Mouse (Mus musculus): Measurements from ENCODE around the gene March6. TPM values are rescaled to one million over a fixed set of nuclear protein-coding genes. Genes with fewer than 3 reads are reported as not detected.

The March6 gene
- polyA plus RNA-seq, 1 experiment from 2014 or later: 37.6 TPM

DNA sequence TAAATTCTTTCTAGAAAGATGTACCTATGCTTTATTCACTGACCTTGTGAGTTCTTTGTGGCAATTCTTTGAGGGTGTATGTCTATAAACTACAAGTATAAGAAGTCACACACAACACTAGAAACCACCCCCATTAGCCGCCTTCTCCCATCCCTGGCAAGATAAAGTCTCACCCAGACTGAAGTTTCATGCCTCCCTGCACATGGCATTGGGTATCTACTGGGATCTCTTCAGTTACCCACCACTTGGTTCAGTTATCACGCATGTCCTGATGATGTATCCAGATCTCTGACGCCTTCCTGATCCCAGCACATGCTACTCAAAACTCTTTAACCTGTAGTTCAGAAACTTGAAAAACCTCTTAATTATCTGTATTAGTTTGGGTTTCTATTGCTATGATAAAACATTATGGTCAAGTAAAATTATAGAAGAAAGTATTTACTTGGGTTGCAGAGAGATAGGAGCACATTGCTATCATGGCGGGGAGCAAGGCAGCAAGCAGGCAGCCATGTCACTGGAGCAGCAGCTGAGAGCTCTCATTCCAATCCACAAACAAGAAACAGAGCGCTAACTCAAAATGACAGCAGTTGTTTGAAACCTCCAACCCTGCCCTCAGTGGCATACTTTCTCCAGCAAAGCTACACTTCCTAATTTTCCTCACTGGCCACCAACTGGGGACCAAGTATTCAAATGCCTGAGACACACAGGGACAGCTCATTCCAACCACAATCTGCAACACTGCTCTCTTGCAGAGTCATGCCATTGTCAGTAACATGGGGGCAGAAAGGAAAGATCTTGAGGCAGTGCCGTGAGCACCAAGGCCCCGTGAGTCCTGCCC is 3.8 kb upstream of the March6 start:
- H3K9ac ChIP-seq (ENCODE audit: low read length): no peak overlapping the region
- ATAC-seq (ENCODE audit: insufficient number of reproducible peaks, insufficient read depth, low FRiP score, low read depth): no peak
- H3K36me3 ChIP-seq (ENCODE audit: control insufficient read depth, insufficient read depth, low read length): no peaks in the 10 kb centered on the region
- no peaks in the 10 kb centered on the region for H3K9me3 ChIP-seq (ENCODE audit: control insufficient read depth, low read length)
- H3K4me1 ChIP-seq (ENCODE audit: control insufficient read depth in 2 of 2, insufficient read depth in 2 of 2, low read length in 2 of 2): peaks cover 2 to 4% of the 10 kb centered on the region in 2 experiments
- WGBS: 78% methylated on average over 7 of the region's 7 CpGs
- H3K4me2 ChIP-seq (ENCODE audit: low read length): no peak overlapping the region
- H3K27ac ChIP-seq (replicated peaks in 1 of 2; ENCODE audit: control insufficient read depth in 1 of 2, insufficient read depth in 1 of 2, low read depth in 2 of 2, low read length in 2 of 2): no peak overlapping the region
- H3K27me3 ChIP-seq (ENCODE audit: control insufficient read depth, insufficient read depth, low read length): no peaks in the 10 kb centered on the region
- H3K4me3 ChIP-seq (ENCODE audit: control insufficient read depth in 1 of 2, insufficient read depth in 1 of 2, low read depth in 1 of 2, low read length in 2 of 2): no peak overlapping the region

DNA sequence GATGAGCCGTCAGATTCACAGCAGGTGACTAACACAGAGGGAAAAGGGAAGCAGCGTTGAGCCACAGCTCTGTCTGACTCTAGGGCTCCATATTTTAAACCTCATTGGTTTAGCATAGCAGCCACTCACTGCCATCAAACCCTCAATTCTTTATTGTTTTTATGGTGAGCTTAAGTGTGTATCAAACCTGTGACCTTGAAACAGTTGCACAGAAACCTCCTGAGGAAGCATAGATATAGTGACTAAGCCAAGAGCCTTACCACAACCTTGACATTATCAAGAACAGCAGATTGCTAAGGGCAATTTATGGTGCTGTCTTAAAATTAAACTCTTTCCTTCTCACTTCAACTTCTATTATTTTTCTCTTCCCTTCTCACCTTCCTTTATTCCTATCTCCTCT is 2.7 kb upstream of the March6 start:
- 76% methylated on average over 2 of the region's 2 CpGs for WGBS
- Histone ChIP-seq H3K9me3 (ENCODE audit: control insufficient read depth, low read length) (no peaks in the 10 kb centered on the region), H3K4me3 (ENCODE audit: control insufficient read depth in 1 of 2, insufficient read depth in 1 of 2, low read depth in 1 of 2, low read length in 2 of 2) (no peak overlapping the region), H3K4me2 (ENCODE audit: low read length) (no peak overlapping the region), H3K27ac (replicated peaks in 1 of 2; ENCODE audit: control insufficient read depth in 1 of 2, insufficient read depth in 1 of 2, low read depth in 2 of 2, low read length in 2 of 2) (no peak overlapping the region), H3K4me1 (ENCODE audit: control insufficient read depth in 2 of 2, insufficient read depth in 2 of 2, low read length in 2 of 2) (peaks cover 2 to 15% of the 10 kb centered on the region in 2 experiments), H3K9ac (ENCODE audit: low read length) (no peak overlapping the region), H3K27me3 (ENCODE audit: control insufficient read depth, insufficient read depth, low read length) (no peaks in the 10 kb centered on the region), H3K36me3 (ENCODE audit: control insufficient read depth, insufficient read depth, low read length) (no peaks in the 10 kb centered on the region)
- no peak for ATAC-seq (ENCODE audit: insufficient number of reproducible peaks, insufficient read depth, low FRiP score, low read depth)

DNA sequence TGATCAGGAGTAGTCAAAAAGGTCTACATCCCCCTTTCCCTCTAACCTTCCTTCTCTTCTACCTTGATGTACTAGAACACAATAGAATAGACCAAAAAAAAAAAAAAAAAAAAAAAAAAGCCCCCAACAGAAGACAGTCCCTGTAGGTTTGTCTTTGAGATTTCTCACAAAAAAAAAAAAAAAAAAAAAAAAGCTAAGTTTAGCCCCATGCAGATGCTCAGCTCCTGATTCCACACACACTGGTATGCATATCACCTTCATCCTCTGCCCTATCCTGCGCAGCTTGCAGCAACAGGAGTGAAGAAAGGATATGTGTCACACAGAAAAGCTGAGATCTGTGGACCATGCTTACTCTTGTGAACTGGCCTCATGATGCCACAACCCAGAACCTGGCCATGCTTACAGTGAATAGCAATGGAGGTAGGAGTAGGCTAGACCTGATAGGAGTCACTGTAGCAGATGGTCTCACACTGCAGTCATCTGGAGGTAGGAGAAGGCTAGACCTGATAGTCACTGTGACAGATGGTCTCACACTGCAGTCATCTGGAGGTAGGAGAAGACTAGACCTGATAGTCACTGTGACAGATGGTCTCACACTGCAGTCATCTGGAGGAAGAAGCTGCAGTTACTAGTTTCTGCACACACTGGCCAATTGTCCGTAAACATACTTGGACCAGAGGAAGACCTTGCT is 1.6 kb upstream of the March6 start:
- 93% methylated on average over 2 of the region's 2 CpGs for WGBS
- Histone ChIP-seq H3K27ac (replicated peaks in 1 of 2; ENCODE audit: control insufficient read depth in 1 of 2, insufficient read depth in 1 of 2, low read depth in 2 of 2, low read length in 2 of 2) (no peak overlapping the region), H3K4me1 (ENCODE audit: control insufficient read depth in 2 of 2, insufficient read depth in 2 of 2, low read length in 2 of 2) (peaks cover 2 to 18% of the 10 kb centered on the region in 2 experiments), H3K36me3 (ENCODE audit: control insufficient read depth, insufficient read depth, low read length) (0 out of 2 replicates have a peak, but pooled peaks cover under 1% of the 10 kb centered on the region), H3K9me3 (ENCODE audit: control insufficient read depth, low read length) (no peaks in the 10 kb centered on the region), H3K4me3 (ENCODE audit: control insufficient read depth in 1 of 2, insufficient read depth in 1 of 2, low read depth in 1 of 2, low read length in 2 of 2) (no peak overlapping the region), H3K9ac (ENCODE audit: low read length) (no peak overlapping the region), H3K4me2 (ENCODE audit: low read length) (peak overlapping the region; percentile 72; the same call in 1 of the 2 replicates), H3K27me3 (ENCODE audit: control insufficient read depth, insufficient read depth, low read length) (no peaks in the 10 kb centered on the region)
- no peak for ATAC-seq (ENCODE audit: insufficient number of reproducible peaks, insufficient read depth, low FRiP score, low read depth)

DNA sequence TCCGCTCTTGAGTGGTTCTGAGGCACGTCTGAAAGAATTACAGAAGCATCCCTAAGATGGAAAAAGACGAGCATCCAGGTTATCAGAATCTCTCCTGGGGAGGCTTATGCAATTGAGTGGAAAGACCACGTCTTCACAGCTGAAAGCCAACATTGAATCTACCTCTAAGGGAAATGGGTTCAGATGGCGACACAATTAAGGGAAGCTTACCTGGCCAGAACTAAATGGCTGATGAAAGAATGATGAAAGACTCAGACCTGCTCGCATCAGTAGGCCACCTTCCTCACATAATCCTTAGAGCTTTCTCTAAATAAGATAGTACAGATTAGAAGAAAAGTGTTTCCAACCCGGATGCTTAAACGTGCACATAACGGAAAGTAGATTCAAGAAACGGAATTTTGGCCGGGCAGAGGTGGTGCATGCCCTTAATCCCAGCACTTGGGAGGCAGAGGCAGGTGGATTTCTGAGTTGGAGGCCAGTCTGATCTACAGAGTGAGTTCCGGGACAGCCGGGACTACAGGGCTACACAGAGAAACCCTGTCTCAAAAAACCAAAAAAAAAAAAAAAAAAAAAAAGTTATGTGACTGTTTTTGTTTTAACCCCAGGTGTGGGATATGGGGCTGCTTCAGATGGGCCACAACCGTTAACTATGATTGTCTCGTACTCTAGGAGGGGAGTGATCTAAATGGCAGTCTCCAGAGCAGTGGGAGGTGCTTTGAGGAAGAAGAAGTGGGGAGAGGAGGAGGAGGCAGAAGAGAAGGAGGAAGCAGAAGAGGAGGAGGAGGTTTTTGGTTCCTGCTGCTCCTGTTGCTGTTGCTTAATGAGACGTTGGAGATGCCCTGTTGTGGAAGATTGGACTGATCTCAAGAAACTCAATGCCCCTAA is 835 bp upstream of the March6 start:
- Histone ChIP-seq H3K27ac (replicated peaks in 1 of 2; ENCODE audit: control insufficient read depth in 1 of 2, insufficient read depth in 1 of 2, low read depth in 2 of 2, low read length in 2 of 2) (peak overlapping the region; percentile 86 to 99), H3K9ac (ENCODE audit: low read length) (peak overlapping the region; percentile 97), H3K4me2 (ENCODE audit: low read length) (peak overlapping the region; percentile 72), H3K9me3 (ENCODE audit: control insufficient read depth, low read length) (no peaks in the 10 kb centered on the region), H3K36me3 (ENCODE audit: control insufficient read depth, insufficient read depth, low read length) (0 out of 2 replicates have a peak, but pooled peaks cover 4% of the 10 kb centered on the region), H3K27me3 (ENCODE audit: control insufficient read depth, insufficient read depth, low read length) (no peaks in the 10 kb centered on the region), H3K4me1 (ENCODE audit: control insufficient read depth in 2 of 2, insufficient read depth in 2 of 2, low read length in 2 of 2) (peaks cover 2 to 18% of the 10 kb centered on the region in 2 experiments), H3K4me3 (ENCODE audit: control insufficient read depth in 1 of 2, insufficient read depth in 1 of 2, low read depth in 1 of 2, low read length in 2 of 2) (peak overlapping the region; percentile 93 to 100)
- WGBS: 20% methylated on average over 16 of the region's 16 CpGs
- no peak for ATAC-seq (ENCODE audit: insufficient number of reproducible peaks, insufficient read depth, low FRiP score, low read depth)

DNA sequence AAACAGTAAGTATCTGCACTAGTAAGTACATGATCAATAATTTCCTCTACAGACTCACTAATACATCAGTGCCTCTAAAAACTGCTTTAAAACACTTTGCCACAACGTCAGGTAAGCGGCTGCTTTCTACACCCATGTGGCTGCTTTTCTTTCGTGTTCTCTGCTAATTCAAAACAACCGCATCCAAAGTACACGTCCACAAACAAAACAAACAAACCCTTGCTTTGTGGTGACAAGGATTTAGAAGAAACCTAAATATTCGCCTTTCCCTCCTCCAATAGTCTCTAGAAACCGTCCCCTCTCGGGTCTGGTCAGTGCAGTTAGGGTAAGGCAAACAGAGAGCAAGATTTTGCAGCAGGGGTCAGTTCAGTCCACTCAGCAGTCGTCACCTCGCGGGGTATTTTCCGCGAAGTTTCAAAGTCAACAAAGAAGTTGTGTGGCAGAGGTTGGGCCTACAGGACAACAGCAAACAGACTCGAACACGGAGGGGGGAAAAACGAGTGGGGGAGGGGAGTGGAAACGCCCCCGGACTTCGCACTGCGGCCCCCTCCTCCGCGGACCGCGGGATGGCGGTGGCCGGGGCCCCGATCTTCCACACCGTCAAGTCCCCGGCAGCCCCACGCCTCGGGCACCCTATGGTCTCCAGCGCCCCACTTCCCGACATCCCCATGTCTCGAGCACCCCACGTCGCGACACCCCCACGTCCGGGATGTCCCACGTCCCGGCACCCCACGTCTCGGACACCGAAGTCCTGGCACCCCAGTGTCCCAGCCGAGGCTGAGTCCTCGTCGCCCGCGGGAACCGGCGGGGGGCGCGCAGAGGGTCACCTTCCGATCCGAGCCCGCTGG is 818 bp downstream of the March6 start:
- no peaks in the 10 kb centered on the region for H3K9me3 ChIP-seq (ENCODE audit: control insufficient read depth, low read length)

DNA sequence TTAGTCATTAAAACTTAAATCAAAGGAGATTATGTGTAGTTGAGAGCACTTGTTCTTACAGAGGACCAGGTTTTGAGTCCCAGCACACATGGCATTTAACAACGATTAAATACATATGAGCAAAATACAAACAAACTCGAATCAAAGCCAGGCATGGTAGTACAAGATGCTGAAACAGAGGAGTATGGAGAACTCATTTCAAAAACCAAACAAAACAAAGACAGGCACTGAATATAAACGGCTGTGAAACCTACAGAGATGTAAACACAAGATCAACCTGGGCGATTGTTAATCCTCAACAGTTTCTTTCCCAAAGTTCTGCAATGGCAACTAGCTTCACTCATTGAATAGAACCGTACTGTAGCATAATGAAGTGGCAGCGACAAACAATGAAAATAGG is 1.8 kb downstream of the March6 start:
- no peak overlapping the region for H3K27ac ChIP-seq (replicated peaks in 1 of 2; ENCODE audit: control insufficient read depth in 1 of 2, insufficient read depth in 1 of 2, low read depth in 2 of 2, low read length in 2 of 2)
- peak overlapping the region; percentile 91 for H3K4me2 ChIP-seq (ENCODE audit: low read length)
- WGBS: 38% methylated on average over 6 of the region's 6 CpGs

More for the DNA sequence above, 818 bp downstream of the March6 start:
- H3K4me3 ChIP-seq (ENCODE audit: control insufficient read depth in 1 of 2, insufficient read depth in 1 of 2, low read depth in 1 of 2, low read length in 2 of 2): peak overlapping the region; percentile 93 to 100
- no peaks in the 10 kb centered on the region for H3K27me3 ChIP-seq (ENCODE audit: control insufficient read depth, insufficient read depth, low read length)
- H3K4me2 ChIP-seq (ENCODE audit: low read length): peak overlapping the region; percentile 91
- H3K4me1 ChIP-seq (ENCODE audit: control insufficient read depth in 2 of 2, insufficient read depth in 2 of 2, low read length in 2 of 2): peaks cover 2 to 15% of the 10 kb centered on the region in 2 experiments
- H3K27ac ChIP-seq (replicated peaks in 1 of 2; ENCODE audit: control insufficient read depth in 1 of 2, insufficient read depth in 1 of 2, low read depth in 2 of 2, low read length in 2 of 2): peak overlapping the region; percentile 89 to 99
- WGBS: under 1% methylated on average over 56 of the region's 56 CpGs
- peak; percentile 55 for ATAC-seq (ENCODE audit: insufficient number of reproducible peaks, insufficient read depth, low FRiP score, low read depth)
- 0 out of 2 replicates have a peak, but pooled peaks cover 4% of the 10 kb centered on the region for H3K36me3 ChIP-seq (ENCODE audit: control insufficient read depth, insufficient read depth, low read length)
- peak overlapping the region; percentile 97 for H3K9ac ChIP-seq (ENCODE audit: low read length)

More for the DNA sequence above, 1.8 kb downstream of the March6 start:
- Histone ChIP-seq H3K9ac (ENCODE audit: low read length) (peak overlapping the region; percentile 97), H3K9me3 (ENCODE audit: control insufficient read depth, low read length) (no peaks in the 10 kb centered on the region), H3K27me3 (ENCODE audit: control insufficient read depth, insufficient read depth, low read length) (no peaks in the 10 kb centered on the region), H3K4me3 (ENCODE audit: control insufficient read depth in 1 of 2, insufficient read depth in 1 of 2, low read depth in 1 of 2, low read length in 2 of 2) (peak overlapping the region in 1 of 2 experiments; percentile 93; a peak in 2 of 4 replicates), H3K36me3 (ENCODE audit: control insufficient read depth, insufficient read depth, low read length) (0 out of 2 replicates have a peak, but pooled peaks cover 4% of the 10 kb centered on the region), H3K4me1 (ENCODE audit: control insufficient read depth in 2 of 2, insufficient read depth in 2 of 2, low read length in 2 of 2) (peaks cover 2 to 23% of the 10 kb centered on the region in 2 experiments)
- ATAC-seq (ENCODE audit: insufficient number of reproducible peaks, insufficient read depth, low FRiP score, low read depth): no peak
